ENCODE assay signal across 24 mouse cellular contexts in genomic region chr1:195227007-195227406, GRCm38 (mm10). TPM values are rescaled to one million over a fixed set of nuclear protein-coding genes. Genes with fewer than 3 reads are reported as not detected.
DNase-seq lines count a peak whose midpoint lies in the region; ATAC-seq and TF ChIP-seq lines count a peak whose summit lies in the region.
"Had no signal": no experiment of that assay in that cellular context is flagged by ENCODE, and none has a peak within 500 bp of the region (broad histone marks: within the 10 kb centered on the region; RNA-seq: fewer than 3 reads in every experiment).

No protein-coding gene starts in this region.

- 75% methylated on average over 2 of the region's 2 CpGs for WGBS in embryonic facial prominence, embryonic 11.5 days
- 84% methylated on average over 2 of the region's 2 CpGs for WGBS in embryonic facial prominence, embryonic 10.5 days
- WGBS in liver, embryonic 12.5 days (ENCODE audit: insufficient replicate concordance): 75% methylated on average over 2 of the region's 2 CpGs
- WGBS in liver, postnatal 0 days (ENCODE audit: insufficient replicate concordance): 81% methylated on average over 2 of the region's 2 CpGs
- 79% methylated on average over 2 of the region's 2 CpGs for WGBS in midbrain, embryonic 13.5 days
- 90% methylated on average over 2 of the region's 2 CpGs for WGBS in midbrain, embryonic 11.5 days
- 87% methylated on average over 2 of the region's 2 CpGs for WGBS in limb, embryonic 10.5 days

- peak; percentile 56; the same call in 1 of the 2 replicates for ATAC-seq in embryonic facial prominence, embryonic 11.5 days (replicated peaks; ENCODE audit: insufficient number of reproducible peaks, low FRiP score, low TSS enrichment, low read depth)
- ATAC-seq in liver, embryonic 12.5 days: peak; percentile 32; the same call in 1 of the 2 replicates
- ATAC-seq in liver, postnatal 0 days: no peak; the same call in 1 of the 2 replicates
- 0 out of 2 replicates have a peak, but pooled peaks have one; percentile 34 for ATAC-seq in midbrain, embryonic 13.5 days
- no peak for ATAC-seq in midbrain, embryonic 11.5 days (ENCODE audit: low FRiP score)
- ATAC-seq: CD4-positive, CD25-positive, alpha-beta regulatory T cell, adult 4 months; forebrain, embryonic 16.5 days had no signal

- no peaks in the 10 kb centered on the region for H3K27me3 ChIP-seq in embryonic facial prominence, embryonic 11.5 days (ENCODE audit: control insufficient read depth, insufficient read depth, low read length)
- H3K27me3 ChIP-seq in embryonic facial prominence, embryonic 10.5 days (replicated peaks; ENCODE audit: low read depth, poor library complexity, severe bottlenecking): no peaks in the 10 kb centered on the region
- no peaks in the 10 kb centered on the region for H3K27me3 ChIP-seq in liver, embryonic 12.5 days (replicated peaks)
- H3K27me3 ChIP-seq in liver, postnatal 0 days (ENCODE audit: insufficient read depth, low read length): no peaks in the 10 kb centered on the region
- no peaks in the 10 kb centered on the region for H3K27me3 ChIP-seq in midbrain, embryonic 13.5 days
- H3K27me3 ChIP-seq in midbrain, embryonic 11.5 days (ENCODE audit: control insufficient read depth, insufficient read depth, low read length): no peaks in the 10 kb centered on the region
- H3K27me3 ChIP-seq in limb, embryonic 10.5 days (ENCODE audit: low read depth, poor library complexity, severe bottlenecking): no peaks in the 10 kb centered on the region

- H3K9ac ChIP-seq in embryonic facial prominence, embryonic 11.5 days (replicated peaks; ENCODE audit: low read length): no peak overlapping the region
- H3K9ac ChIP-seq in liver, embryonic 12.5 days: no peak overlapping the region
- no peak overlapping the region for H3K9ac ChIP-seq in liver, postnatal 0 days (replicated peaks)
- no peak overlapping the region for H3K9ac ChIP-seq in midbrain, embryonic 13.5 days (replicated peaks)
- H3K9ac ChIP-seq in midbrain, embryonic 11.5 days (ENCODE audit: low read length): no peak overlapping the region
- H3K9ac ChIP-seq: hindbrain, embryonic 14.5 days had no signal

- H3K27ac ChIP-seq in embryonic facial prominence, embryonic 11.5 days (replicated peaks; ENCODE audit: low read depth, low read length): no peak overlapping the region
- H3K27ac ChIP-seq in embryonic facial prominence, embryonic 10.5 days (replicated peaks): no peak overlapping the region
- H3K27ac ChIP-seq in liver, embryonic 12.5 days: no peak overlapping the region
- no peak overlapping the region for H3K27ac ChIP-seq in liver, postnatal 0 days (ENCODE audit: low read depth)
- no peak overlapping the region for H3K27ac ChIP-seq in midbrain, embryonic 13.5 days
- no peak overlapping the region for H3K27ac ChIP-seq in midbrain, embryonic 11.5 days (ENCODE audit: low read depth, low read length)
- no peak overlapping the region for H3K27ac ChIP-seq in limb, embryonic 10.5 days
- H3K27ac ChIP-seq: forebrain, embryonic 10.5 days; heart, embryonic 10.5 days; hindbrain, embryonic 14.5 days had no signal

- no peak for DNase-seq in embryonic facial prominence, embryonic 11.5 days (ENCODE audit: low spot score)
- no peak for DNase-seq in embryonic facial prominence, embryonic 10.5 days (ENCODE audit: low spot score)
- DNase-seq in liver, postnatal 0 days: no peak
- DNase-seq in midbrain, embryonic 11.5 days (ENCODE audit: low spot score, missing footprints): no peak
- no peak for DNase-seq in limb, embryonic 10.5 days (ENCODE audit: low spot score)
- DNase-seq: adrenal gland, adult 8-10 months; adrenal gland, postnatal 36 days; B cell, adult 2 months; cerebellum, adult 8-10 months; cerebellum, postnatal 14 days; embryo, embryonic 11 days; gastrocnemius, postnatal 10 days; heart, adult 18-20 months; heart, postnatal 10 days; heart, postnatal 4 days had no signal

- H3K4me3 ChIP-seq in embryonic facial prominence, embryonic 11.5 days (ENCODE audit: low read depth, low read length): no peak overlapping the region
- H3K4me3 ChIP-seq in embryonic facial prominence, embryonic 10.5 days: no peak overlapping the region
- H3K4me3 ChIP-seq in liver, embryonic 12.5 days: no peak overlapping the region
- H3K4me3 ChIP-seq in liver, postnatal 0 days (ENCODE audit: low read depth, low read length): no peak overlapping the region
- H3K4me3 ChIP-seq in midbrain, embryonic 13.5 days (replicated peaks): no peak overlapping the region
- H3K4me3 ChIP-seq in midbrain, embryonic 11.5 days (ENCODE audit: low read depth, low read length): no peak overlapping the region
- no peak overlapping the region for H3K4me3 ChIP-seq in limb, embryonic 10.5 days
- H3K4me3 ChIP-seq: erythroblast, embryonic 14.5 days; forebrain, embryonic 10.5 days; heart, embryonic 10.5 days had no signal

- no peak for TF ChIP-seq CTCF in liver, postnatal 0 days (IDR thresholded peaks at IDR 0.05; ENCODE audit: low read depth)

- H3K9me3 ChIP-seq in embryonic facial prominence, embryonic 11.5 days (replicated peaks; ENCODE audit: control insufficient read depth, low read length): no peaks in the 10 kb centered on the region
- H3K9me3 ChIP-seq in embryonic facial prominence, embryonic 10.5 days: no peaks in the 10 kb centered on the region
- no peaks in the 10 kb centered on the region for H3K9me3 ChIP-seq in liver, embryonic 12.5 days (replicated peaks)
- H3K9me3 ChIP-seq in liver, postnatal 0 days (ENCODE audit: low read length): no peaks in the 10 kb centered on the region
- H3K9me3 ChIP-seq in midbrain, embryonic 13.5 days: no peaks in the 10 kb centered on the region
- no peaks in the 10 kb centered on the region for H3K9me3 ChIP-seq in midbrain, embryonic 11.5 days (ENCODE audit: control insufficient read depth, low read length)
- no peaks in the 10 kb centered on the region for H3K9me3 ChIP-seq in limb, embryonic 10.5 days (replicated peaks)
- H3K9me3 ChIP-seq: forebrain, embryonic 10.5 days; G1E; heart, embryonic 10.5 days had no signal

- TF ChIP-seq EP300 in liver, postnatal 0 days (IDR thresholded peaks at IDR 0.05; ENCODE audit: low read depth): no peak

- H3K4me1 ChIP-seq in embryonic facial prominence, embryonic 11.5 days (ENCODE audit: control insufficient read depth, insufficient read depth, low read length): no peaks in the 10 kb centered on the region
- no peaks in the 10 kb centered on the region for H3K4me1 ChIP-seq in embryonic facial prominence, embryonic 10.5 days
- no peaks in the 10 kb centered on the region for H3K4me1 ChIP-seq in liver, embryonic 12.5 days
- no peaks in the 10 kb centered on the region for H3K4me1 ChIP-seq in liver, postnatal 0 days (ENCODE audit: insufficient read depth)
- no peaks in the 10 kb centered on the region for H3K4me1 ChIP-seq in midbrain, embryonic 13.5 days (replicated peaks)
- H3K4me1 ChIP-seq in midbrain, embryonic 11.5 days (ENCODE audit: control insufficient read depth, insufficient read depth, low read length): no peaks in the 10 kb centered on the region
- no peaks in the 10 kb centered on the region for H3K4me1 ChIP-seq in limb, embryonic 10.5 days
- H3K4me1 ChIP-seq: forebrain, embryonic 10.5 days; heart, embryonic 10.5 days had no signal

- no peaks in the 10 kb centered on the region for H3K36me3 ChIP-seq in embryonic facial prominence, embryonic 11.5 days (replicated peaks; ENCODE audit: control insufficient read depth, insufficient read depth, low read depth, low read length)
- H3K36me3 ChIP-seq in embryonic facial prominence, embryonic 10.5 days (replicated peaks): no peaks in the 10 kb centered on the region
- H3K36me3 ChIP-seq in liver, embryonic 12.5 days: no peaks in the 10 kb centered on the region
- H3K36me3 ChIP-seq in liver, postnatal 0 days (replicated peaks; ENCODE audit: insufficient read depth, low read length): no peaks in the 10 kb centered on the region
- no peaks in the 10 kb centered on the region for H3K36me3 ChIP-seq in midbrain, embryonic 13.5 days
- H3K36me3 ChIP-seq in midbrain, embryonic 11.5 days (ENCODE audit: control insufficient read depth, insufficient read depth, low read length): no peaks in the 10 kb centered on the region
- no peaks in the 10 kb centered on the region for H3K36me3 ChIP-seq in limb, embryonic 10.5 days
- H3K36me3 ChIP-seq: forebrain, embryonic 10.5 days; G1E; heart, embryonic 10.5 days had no signal

- H3K4me2 ChIP-seq in embryonic facial prominence, embryonic 11.5 days (ENCODE audit: low read depth, low read length): no peak overlapping the region
- no peak overlapping the region for H3K4me2 ChIP-seq in liver, embryonic 12.5 days
- no peak overlapping the region for H3K4me2 ChIP-seq in liver, postnatal 0 days (ENCODE audit: low read depth, low read length)
- H3K4me2 ChIP-seq in midbrain, embryonic 13.5 days (replicated peaks): no peak overlapping the region
- H3K4me2 ChIP-seq in midbrain, embryonic 11.5 days: no peak overlapping the region
- H3K4me2 ChIP-seq: hindbrain, embryonic 14.5 days had no signal

RNA-seq across cellular contexts. Expression of gene Cr2, which starts 50.5 kb away (rescaled TPM):
- polyA plus RNA-seq in embryonic facial prominence, embryonic 11.5 days (2014; fragmentation: Nextera tagmentation; extraction: Ambion mirVana): 0.17 and 0.39 TPM in 2 replicates
- 0.11 and 0.44 TPM in 2 replicates for polyA plus RNA-seq in embryonic facial prominence, embryonic 10.5 days (2016; fragmentation: Nextera tagmentation; extraction: Ambion mirVana)
- 0.10 TPM in 1 of 2 replicates, not detected in the other for polyA plus RNA-seq in liver, embryonic 12.5 days (2016; fragmentation: Nextera tagmentation; extraction: Ambion mirVana)
- polyA plus RNA-seq in liver, postnatal 0 days (2015; fragmentation: Nextera tagmentation; extraction: Ambion mirVana): 0.04 and 0.20 TPM in 2 replicates
- 0.50 and 0.58 TPM in 2 replicates for polyA plus RNA-seq in midbrain, embryonic 13.5 days (2015; fragmentation: Nextera tagmentation; extraction: Ambion mirVana)
- 0.29 and 0.44 TPM in 2 replicates for polyA plus RNA-seq in midbrain, embryonic 11.5 days (2014; fragmentation: Nextera tagmentation; extraction: Ambion mirVana)
- 0.59 and 0.78 TPM in 2 replicates for polyA plus RNA-seq in limb, embryonic 10.5 days (2016; fragmentation: Nextera tagmentation; extraction: Ambion mirVana)
- polyA plus RNA-seq: erythroblast, embryonic 14.5 days; G1E; heart, embryonic 10.5 days had no signal

Comparison
In these comparisons a context has a peak if more than half of its experiments do, and no peak if none do; other contexts are left out.
1. ATAC-seq: peak in embryonic facial prominence, embryonic 11.5 days (single experiment), liver, embryonic 12.5 days (single experiment) and midbrain, embryonic 13.5 days (single experiment); none in liver, postnatal 0 days (single experiment) and midbrain, embryonic 11.5 days (single experiment).